Mouse (Mus musculus) Patski (cell line): Measurements from ENCODE around the gene Mdfi. TPM values are rescaled to one million over a fixed set of nuclear protein-coding genes. Genes with fewer than 3 reads are reported as not detected.
"Not testable (repeated sequence)": the region's sequence is repeated elsewhere in the genome, so short reads cannot be mapped to it uniquely, and the experiment has no call there.

Experiments used
- ATAC-seq: fragments of 100-300 bp; one replicate; pipeline ENCODE4 v1.8.0; 2021
- CTCF ChIA-PET: fragments of 350-600 bp; sonication (Branson Sonifier 250); formaldehyde crosslinking; loops from one replicate; lab custom pipeline; 2022; ENCODE audit warnings: inconsistent platforms; lab: Charles Lee
- POLR2A ChIA-PET: fragments of 350-600 bp; sonication (Branson Sonifier 250); formaldehyde crosslinking; loops from one replicate; lab custom pipeline; 2022; ENCODE audit warnings: antibody characterized with exemption, inconsistent platforms; lab: Charles Lee
- DNase-seq: peaks from one replicate; pipeline ENCODE4 v3.0.0-alpha.2; 2011; ENCODE audit warnings: low read depth, low spot score
- H3K27me3 ChIP-seq: fragments of 371-371 bp; one replicate; pipeline ENCODE4 v1.5.1; 2021
- CTCF ChIP-seq: fragments of 100-300 bp; IDR thresholded peaks from one replicate; pipeline ENCODE4 v1.5.1; 2021
- in situ Hi-C: fragments of 300-500 bp; cut with MboI; formaldehyde crosslinking; loops from 3 replicates; pipeline ENCODE4 v1.11.1; 2018; ENCODE audit warnings: low pct_unique_long_range_greater_than_20kb, mixed read lengths
- polyA plus RNA-seq: library from polyadenylated mRNA; unstranded; gene quantifications from one replicate; pipeline ENCODE4 v1.2.3, GENCODE M21; 2021

The Mdfi gene
- polyA plus RNA-seq, 1 experiment from 2014 or later = not detected

DNA sequence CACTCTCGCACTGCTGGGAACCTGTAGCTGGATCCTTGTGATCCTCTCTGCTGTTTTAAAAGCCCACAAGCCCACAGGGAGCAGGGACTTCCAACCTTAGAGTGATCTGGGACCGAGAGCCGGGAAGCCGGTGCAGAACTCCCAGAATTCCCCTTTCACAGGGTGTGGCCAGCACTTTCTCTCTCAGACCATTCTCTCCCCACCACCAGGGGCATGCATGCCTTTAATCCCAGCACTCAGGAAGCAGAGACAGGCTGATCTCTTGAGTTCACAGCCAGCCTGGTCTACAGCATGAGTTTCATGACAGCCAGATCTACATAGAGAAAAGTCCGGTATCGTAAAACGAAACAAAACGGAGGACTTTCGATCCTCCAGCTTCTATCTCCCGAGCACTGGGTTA, 35.4 kb upstream of the Mdfi start:
- CTCF ChIA-PET = no interaction called here
- in situ Hi-C loops = loop anchor here (5.0 kb wide), 1 partner anchor 73 kb away; no protein-coding TSS in a partner anchor
- POLR2A ChIA-PET = no interaction called here
- ATAC-seq (no peak), DNase-seq (no peak)
- H3K27me3 ChIP-seq = no peaks in the 10 kb centered on the region
- TF ChIP-seq CTCF = no peak

DNA sequence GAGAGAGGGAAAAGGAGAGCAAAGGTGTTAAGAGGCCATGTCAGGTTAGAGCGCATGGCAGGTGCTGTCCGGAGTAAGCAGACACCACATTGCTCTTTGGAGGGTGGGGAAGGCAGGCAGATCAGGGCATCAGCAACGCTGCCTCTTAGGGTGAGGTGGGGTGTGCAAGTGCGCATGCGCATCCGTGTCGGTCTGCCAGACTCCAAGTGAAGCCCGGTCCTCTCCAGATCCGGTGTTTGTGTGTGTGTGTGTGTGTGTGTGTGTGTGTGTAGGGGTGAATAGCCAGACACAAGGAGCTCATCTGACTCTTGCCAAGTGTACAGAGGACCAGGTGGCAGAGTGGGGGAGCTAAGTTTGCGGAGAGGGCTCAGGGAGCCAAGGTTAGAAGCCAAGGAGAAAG, 31.5 kb upstream of the Mdfi start:
- DNase-seq = no peak
- no peaks in the 10 kb centered on the region for H3K27me3 ChIP-seq
- no peak for ATAC-seq
- POLR2A ChIA-PET = no interaction called here
- no peak for TF ChIP-seq CTCF
- in situ Hi-C loops = loop anchor here (5.0 kb wide), 1 partner anchor 69 kb away; no protein-coding TSS in a partner anchor
- CTCF ChIA-PET = interaction anchor here (1.3 to 4.3 kb wide), 3 partner anchors 60 to 73 kb away, joined by 3 to 22 read pairs (median 4); no protein-coding TSS in a partner anchor

DNA sequence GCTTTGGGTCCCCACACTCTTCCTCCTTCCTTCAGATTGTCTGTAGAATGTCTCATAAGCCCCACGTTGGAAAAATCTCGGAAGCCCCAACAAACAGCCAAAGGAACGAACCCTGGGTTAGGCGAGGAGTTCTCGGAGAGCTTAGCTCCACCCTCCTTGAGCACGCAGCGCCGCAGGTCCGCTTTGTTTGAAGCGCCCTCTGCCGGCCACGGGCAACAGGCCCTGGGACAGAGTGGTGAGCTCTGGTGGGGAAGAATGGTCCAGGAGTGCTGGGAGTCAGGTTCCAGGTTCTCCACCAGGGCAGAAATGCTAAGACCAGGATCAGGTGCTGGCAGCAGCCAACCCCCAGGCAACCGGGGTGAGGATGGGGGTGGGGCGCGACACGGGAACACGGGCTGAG, 30.0 kb upstream of the Mdfi start:
- CTCF ChIA-PET = interaction anchor here (0.7 to 4.3 kb wide), 11 partner anchors 9 to 71 kb away, joined by 3 to 22 read pairs (median 3); no protein-coding TSS in a partner anchor
- no peak for TF ChIP-seq CTCF
- POLR2A ChIA-PET = no interaction called here

DNA sequence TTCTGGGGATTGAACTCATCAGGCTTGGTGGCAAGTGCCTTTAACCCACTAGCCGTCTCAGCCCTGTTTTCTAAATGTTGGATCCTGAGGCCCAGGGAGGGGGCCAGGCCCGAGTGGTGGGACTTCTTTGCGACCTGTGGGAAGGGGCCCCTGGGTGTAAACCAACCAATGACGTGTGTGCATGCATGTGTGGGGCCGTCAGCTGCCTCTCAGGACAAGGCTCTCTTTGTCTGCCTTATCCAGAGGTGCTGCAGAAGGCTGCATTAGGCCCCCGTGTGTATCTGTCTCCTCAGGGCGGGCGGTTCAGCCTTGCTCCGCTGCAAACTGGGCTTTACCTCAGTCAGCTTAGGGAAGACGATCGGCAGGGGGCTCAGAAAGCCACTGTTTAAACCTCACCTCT, 28.9 kb upstream of the Mdfi start:
- ATAC-seq (no peak), DNase-seq (no peak)
- no peak for TF ChIP-seq CTCF
- ChIA-PET CTCF (interaction anchor here (1.6 to 4.3 kb wide), 3 partner anchors 8 to 70 kb away, joined by 5 to 22 read pairs (median 7); no protein-coding TSS in a partner anchor), POLR2A (no interaction called here)
- in situ Hi-C loops = no loop called here
- H3K27me3 ChIP-seq = no peaks in the 10 kb centered on the region

More for the DNA sequence above, 30.0 kb upstream of the Mdfi start:
- no peak for DNase-seq
- no peaks in the 10 kb centered on the region for H3K27me3 ChIP-seq
- in situ Hi-C loops = no loop called here
- peak; percentile 81 for ATAC-seq

DNA sequence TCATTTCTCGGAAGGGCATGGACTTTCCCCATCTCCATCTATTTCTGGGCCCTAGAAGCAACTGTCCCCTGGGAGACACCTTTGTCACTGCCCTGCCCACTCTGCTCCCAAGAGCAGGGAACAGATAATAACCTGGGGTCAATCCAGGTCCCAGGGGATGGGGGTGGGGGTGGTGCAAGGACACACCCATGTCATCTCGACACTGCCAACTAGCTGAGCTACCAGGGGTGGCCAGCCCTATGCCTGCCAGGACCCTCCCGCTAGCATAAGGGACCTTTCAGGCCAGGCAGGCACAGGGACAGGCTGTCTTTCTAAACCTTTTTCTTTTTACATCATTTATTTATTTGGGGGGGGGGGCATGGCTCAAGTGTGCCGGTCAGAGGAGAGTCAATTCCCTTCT, 28.5 kb upstream of the Mdfi start:
- no peaks in the 10 kb centered on the region for H3K27me3 ChIP-seq
- in situ Hi-C loops = no loop called here
- DNase-seq (no peak), ATAC-seq (no peak)
- no peak for TF ChIP-seq CTCF
- CTCF ChIA-PET = interaction anchor here (4.3 kb wide), 1 partner anchor 70 kb away, joined by 22 read pairs; no protein-coding TSS in a partner anchor
- POLR2A ChIA-PET = no interaction called here

DNA sequence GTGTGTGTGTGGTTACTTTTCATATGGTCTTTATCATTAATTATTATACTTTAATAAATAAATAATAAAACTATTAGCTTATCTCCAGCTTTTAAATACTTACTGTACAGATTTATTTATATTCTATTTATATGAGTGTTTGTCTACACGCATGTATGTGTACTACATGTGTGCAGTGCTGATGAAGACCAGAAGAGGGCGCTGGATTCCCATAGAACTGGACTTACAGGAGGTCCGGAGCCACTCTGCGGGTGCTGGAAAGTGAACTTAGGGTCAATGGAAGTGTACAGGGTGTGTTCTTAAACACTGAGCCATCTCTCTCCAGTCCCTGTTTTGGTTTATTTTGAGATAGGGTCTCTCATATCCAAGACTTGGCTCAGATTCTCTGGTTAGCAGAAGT, 21.1 kb upstream of the Mdfi start:
- CTCF ChIA-PET = interaction anchor here (1.4 kb wide), 1 partner anchor 9 kb away, joined by 5 read pairs; no protein-coding TSS in a partner anchor
- no peaks in the 10 kb centered on the region for H3K27me3 ChIP-seq
- DNase-seq (no peak), ATAC-seq (no peak)
- POLR2A ChIA-PET = no interaction called here
- in situ Hi-C loops = no loop called here
- TF ChIP-seq CTCF = peak; percentile 18

DNA sequence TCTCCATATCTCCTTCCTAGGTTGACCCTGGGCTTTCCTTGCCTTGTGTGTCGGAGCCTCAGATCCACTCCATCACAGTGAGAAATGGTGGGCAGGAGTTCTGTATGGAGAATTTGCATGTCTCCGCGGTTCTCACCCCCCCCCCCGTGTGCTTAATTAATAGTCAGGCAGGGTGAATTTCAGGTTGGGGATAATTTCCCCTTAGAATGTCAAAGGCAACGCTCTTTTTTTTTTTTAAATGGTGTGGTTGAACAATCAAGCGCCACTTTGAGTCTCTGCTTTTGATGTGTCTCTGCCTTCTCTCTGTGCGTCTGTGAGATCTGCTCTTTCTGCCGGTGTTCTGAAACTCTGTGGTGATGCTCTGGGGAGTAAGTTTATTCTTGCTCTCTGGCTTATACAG, 20.4 kb upstream of the Mdfi start:
- H3K27me3 ChIP-seq = no peaks in the 10 kb centered on the region
- no peak for TF ChIP-seq CTCF
- CTCF ChIA-PET = interaction anchor here (1.4 kb wide), 1 partner anchor 9 kb away, joined by 5 read pairs; no protein-coding TSS in a partner anchor
- in situ Hi-C loops = no loop called here
- ATAC-seq (no peak), DNase-seq (no peak)
- POLR2A ChIA-PET = no interaction called here

DNA sequence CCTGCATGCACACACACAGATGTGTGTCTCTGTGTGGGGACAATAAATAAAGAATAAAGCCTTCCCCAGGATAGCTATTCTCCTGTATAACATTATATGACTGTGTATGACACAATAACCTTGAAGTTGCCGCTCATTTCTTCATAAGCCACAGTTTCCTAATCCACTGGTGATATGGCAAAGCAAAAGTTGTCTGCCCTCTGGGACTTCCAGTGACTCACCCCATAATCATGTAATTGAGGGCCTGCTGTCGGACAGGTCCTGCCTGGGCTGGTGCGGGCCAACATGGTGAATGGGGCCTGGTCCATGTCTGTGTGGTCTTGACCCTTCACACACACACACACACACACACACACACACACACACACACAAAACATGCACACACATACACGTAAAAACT, 19.3 kb upstream of the Mdfi start:
- DNase-seq (no peak), ATAC-seq (peak; percentile 68)
- CTCF ChIA-PET = interaction anchor here (1.0 to 1.3 kb wide), 2 partner anchors 60 to 102 kb away, joined by 3 read pairs; no protein-coding TSS in a partner anchor
- POLR2A ChIA-PET = no interaction called here
- TF ChIP-seq CTCF = no peak
- in situ Hi-C loops = no loop called here
- H3K27me3 ChIP-seq = no peaks in the 10 kb centered on the region

DNA sequence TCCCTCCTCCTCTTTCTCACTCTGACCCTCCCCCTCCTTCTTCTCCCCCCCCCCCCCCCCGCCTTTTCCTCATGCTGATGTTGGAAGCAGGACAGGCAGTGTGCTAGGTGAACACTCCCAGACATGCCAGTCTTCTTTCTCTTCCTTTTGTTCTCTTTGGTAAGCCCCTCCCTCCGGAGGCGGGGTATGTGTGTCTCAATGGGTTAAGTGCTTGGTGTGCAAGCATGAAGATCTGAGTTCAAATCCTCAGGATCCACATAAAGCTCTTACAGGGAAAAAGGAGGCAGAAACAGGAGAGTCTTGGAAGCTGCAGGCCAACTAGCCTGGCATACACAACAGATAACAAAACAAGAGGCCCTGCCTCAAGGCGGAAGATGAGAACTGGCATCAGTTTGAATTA, 18.8 kb upstream of the Mdfi start:
- no peak for TF ChIP-seq CTCF
- CTCF ChIA-PET = interaction anchor here (1.0 to 1.3 kb wide), 2 partner anchors 60 to 101 kb away, joined by 3 read pairs; no protein-coding TSS in a partner anchor

DNA sequence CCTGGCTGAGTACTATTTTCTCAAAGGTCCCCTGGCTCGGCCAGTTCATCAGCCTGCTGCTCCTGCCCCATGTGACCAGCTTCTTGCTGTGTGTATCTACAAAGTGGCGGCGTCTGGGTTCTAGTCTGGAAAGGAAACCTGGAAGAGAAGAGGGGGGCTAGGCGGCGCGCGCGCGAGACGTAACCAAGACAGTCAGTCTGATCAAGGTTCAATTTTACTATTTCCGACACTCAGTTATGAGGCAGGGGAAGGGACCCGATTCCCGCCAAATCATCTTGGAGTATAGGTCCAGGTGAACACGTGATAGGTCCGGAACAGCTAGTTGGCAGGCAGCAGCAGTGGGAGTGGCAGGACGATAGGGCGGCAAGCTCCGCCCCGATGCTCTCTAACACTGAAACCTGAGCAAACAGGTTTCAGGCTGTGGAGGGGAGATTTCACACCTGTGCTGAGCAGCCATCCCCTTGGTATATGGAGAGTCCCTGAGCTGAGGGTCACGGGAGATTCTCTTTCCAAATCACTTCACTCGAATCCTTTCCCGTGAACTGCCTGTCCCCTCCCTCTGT, 17.4 kb upstream of the Mdfi start:
- DNase-seq, ATAC-seq, POLR2A ChIA-PET, in situ Hi-C loops, H3K27me3 ChIP-seq: not testable (repeated sequence)
- CTCF ChIA-PET = interaction anchor here (1.3 to 2.4 kb wide), 3 partner anchors 12 to 62 kb away, joined by 3 to 5 read pairs (median 5); no protein-coding TSS in a partner anchor

More for the DNA sequence above, 18.8 kb upstream of the Mdfi start:
- H3K27me3 ChIP-seq = no peaks in the 10 kb centered on the region
- DNase-seq = no peak
- no peak for ATAC-seq
- in situ Hi-C loops = no loop called here
- POLR2A ChIA-PET = no interaction called here
